Mouse (Mus musculus) lung, embryonic 15.5 days (tissue): ENCODE data around the gene Serpine2. TPM values are rescaled to one million over a fixed set of nuclear protein-coding genes. Genes with fewer than 3 reads are reported as not detected.

Source experiments
- ATAC-seq: fragments of 200-750 bp; cut with Nextera tagmentation; 2 replicates; pipeline ENCODE4 v1.8.0; 2017; ENCODE audit warnings: moderate number of reproducible peaks, borderline replicate concordance; ENCODE audit not compliant: low FRiP score, low TSS enrichment; ENCODE audit errors: extremely low read depth
- H3K27ac ChIP-seq: fragments of 300-500 bp; sonication (generic); 2 replicates; pipeline ENCODE4 v1.5.1; 2015; ENCODE audit warnings: moderate library complexity, mild to moderate bottlenecking, inconsistent platforms
- H3K27me3 ChIP-seq: fragments of 300-500 bp; sonication (generic); 2 replicates; pipeline ENCODE4 v1.6.1; 2015; ENCODE audit warnings: inconsistent platforms
- H3K36me3 ChIP-seq: fragments of 300-500 bp; sonication (generic); 2 replicates; pipeline ENCODE4 v1.6.1; 2015; ENCODE audit warnings: inconsistent platforms
- H3K4me1 ChIP-seq: fragments of 300-500 bp; sonication (generic); 2 replicates; pipeline ENCODE4 v1.6.1; 2015; ENCODE audit warnings: inconsistent platforms
- H3K4me2 ChIP-seq: fragments of 300-500 bp; sonication (generic); 2 replicates; pipeline ENCODE4 v1.6.1; 2015; ENCODE audit warnings: inconsistent platforms, mild to moderate bottlenecking, moderate library complexity
- H3K4me3 ChIP-seq: fragments of 300-500 bp; sonication (generic); 2 replicates; pipeline ENCODE4 v1.5.1; 2015; ENCODE audit warnings: mild to moderate bottlenecking, inconsistent platforms
- H3K9ac ChIP-seq: fragments of 300-500 bp; sonication (generic); 2 replicates; pipeline ENCODE4 v1.6.1; 2015; ENCODE audit warnings: inconsistent platforms
- H3K9me3 ChIP-seq: fragments of 300-500 bp; sonication (generic); 2 replicates; pipeline ENCODE4 v1.6.1; 2016; ENCODE audit warnings: inconsistent platforms
- WGBS: fragments of 180-500 bp; shearing (Covaris S2); methylation state at CpG from one replicate; pipeline ENCODE4 v1.1.7; 2015; 5-methylcytosine and 5-hydroxymethylcytosine counted together
- polyA plus RNA-seq: library from polyadenylated mRNA; unstranded; fragments of >200 nt; fragmentation: Nextera tagmentation; extraction: Ambion mirVana; gene quantifications from 2 replicates; pipeline ENCODE4 v1.2.1, GENCODE M21; 2015

Serpine2 gene
- polyA plus RNA-seq, 1 experiment from 2014 or later, result 357 TPM

DNA sequence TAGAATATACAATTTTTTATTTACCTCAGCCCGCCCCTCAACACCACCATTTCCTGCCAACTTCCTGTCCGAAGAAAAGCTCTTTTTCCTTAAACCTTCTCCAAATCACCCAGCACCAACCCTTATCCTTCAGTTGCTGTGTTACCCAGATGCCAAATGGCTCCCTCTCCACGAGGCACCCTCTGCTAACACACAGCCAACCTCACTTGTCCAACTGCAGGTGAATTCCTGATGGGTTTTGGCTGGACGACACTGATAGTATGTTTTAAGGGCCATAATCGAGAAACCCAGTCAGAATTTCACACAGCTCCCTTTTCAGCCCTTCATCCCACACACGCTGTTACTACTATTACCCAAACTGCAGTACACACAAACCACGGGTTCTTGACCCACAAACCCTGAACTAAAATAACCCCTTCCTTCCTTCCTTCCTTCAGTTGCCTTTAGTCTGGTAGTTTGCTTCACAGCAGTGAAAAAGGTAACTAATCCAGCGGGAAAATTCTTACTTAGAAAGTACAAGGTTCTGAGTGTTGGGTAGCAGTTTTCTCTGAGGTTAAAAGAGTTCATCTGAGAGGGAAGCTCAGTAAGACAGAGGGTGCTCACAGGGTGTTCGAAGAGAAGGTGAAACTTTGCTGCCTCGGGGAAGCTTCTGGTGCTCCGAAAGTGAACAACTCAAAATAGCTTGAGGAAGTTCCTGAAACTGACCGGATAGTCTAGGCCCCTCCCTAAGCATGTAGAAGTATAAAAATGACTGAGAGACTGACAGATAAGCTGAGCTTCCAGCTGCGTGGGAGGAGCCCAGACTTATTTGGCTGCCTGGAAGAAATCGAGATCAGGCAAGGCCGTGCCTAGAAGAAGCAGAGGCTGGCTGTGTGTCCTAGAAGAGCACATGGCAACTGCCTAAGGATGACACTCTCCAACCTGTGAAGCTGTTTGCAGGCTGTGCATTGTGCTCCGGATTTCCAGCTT is 98.4 kb downstream of the Serpine2 start:
- Histone ChIP-seq H3K27ac (no peak overlapping the region), H3K4me1 (peaks cover 20% of the 10 kb centered on the region), H3K9me3 (no peaks in the 10 kb centered on the region), H3K4me2 (peak overlapping the region; percentile 92), H3K36me3 (no peaks in the 10 kb centered on the region), H3K9ac (no peak overlapping the region), H3K4me3 (peak overlapping the region; percentile 92), H3K27me3 (no peaks in the 10 kb centered on the region)
- 44% methylated on average over 16 of the region's 16 CpGs for WGBS
- ATAC-seq, result no peak

DNA sequence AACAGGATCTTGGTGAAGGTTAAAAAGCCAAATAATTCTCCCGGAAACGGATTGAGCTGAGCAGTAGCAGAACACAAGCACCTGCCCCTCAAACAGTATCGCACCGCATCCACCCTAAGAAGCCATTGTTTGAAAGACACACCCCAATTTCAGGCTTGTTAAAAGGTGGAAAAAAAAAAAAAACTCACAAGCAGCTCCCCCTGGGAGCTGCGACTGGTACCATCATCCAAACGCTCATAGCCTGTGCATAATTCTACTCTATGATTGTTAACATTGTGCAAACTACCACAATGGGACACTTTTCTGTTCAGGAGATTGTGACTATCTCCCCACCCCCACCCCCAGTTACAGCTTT is 99.1 kb downstream of the Serpine2 start:
- Histone ChIP-seq H3K27ac (no peak overlapping the region), H3K4me1 (peaks cover 23% of the 10 kb centered on the region), H3K4me3 (peak overlapping the region; percentile 92), H3K36me3 (no peaks in the 10 kb centered on the region), H3K4me2 (peak overlapping the region; percentile 92), H3K27me3 (no peaks in the 10 kb centered on the region), H3K9ac (no peak overlapping the region), H3K9me3 (no peaks in the 10 kb centered on the region)
- ATAC-seq, result peak; percentile 17; the same call in 1 of the 2 replicates
- under 1% methylated on average over 6 of the region's 6 CpGs for WGBS

DNA sequence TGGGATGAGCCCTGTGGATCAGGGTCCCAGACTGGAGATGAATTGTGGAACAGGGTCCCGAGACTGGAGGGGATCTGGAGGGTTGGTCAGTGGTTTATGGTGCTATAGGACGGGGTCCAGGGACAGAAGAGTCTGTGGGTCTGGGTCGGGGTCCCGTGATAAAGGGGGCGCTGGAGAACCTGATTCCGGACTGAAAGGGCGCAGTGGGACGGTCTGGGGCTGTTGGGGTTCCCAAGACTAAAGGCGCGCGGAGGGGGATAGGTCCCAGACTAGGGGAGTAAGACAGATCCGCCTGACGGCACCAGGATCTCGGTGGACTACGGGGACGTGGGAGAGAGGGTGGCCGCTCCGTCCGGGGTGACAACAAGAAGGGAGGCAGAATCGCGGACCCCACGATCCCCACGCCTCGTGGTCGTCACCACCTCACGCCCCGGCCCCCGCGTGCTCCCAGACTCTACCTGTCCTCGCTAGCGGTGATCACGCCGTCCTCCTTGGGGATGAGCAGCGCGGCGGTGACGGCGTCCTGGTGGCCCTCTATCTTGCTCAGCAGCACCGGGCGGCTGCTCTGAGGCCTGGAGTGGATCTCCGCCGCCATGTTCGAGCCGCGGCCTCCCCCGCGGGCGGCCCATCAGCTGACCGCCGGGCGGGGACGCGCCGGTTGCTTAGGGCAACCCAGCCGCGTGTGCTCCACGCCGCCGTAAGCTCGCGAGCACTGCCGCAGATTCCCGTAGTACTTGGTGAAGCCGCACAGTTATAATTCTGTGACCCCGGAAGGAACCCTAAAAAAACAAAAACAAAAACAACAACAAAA is 99.7 kb downstream of the Serpine2 start:
- H3K4me2 ChIP-seq, result peak overlapping the region; percentile 92
- H3K4me3 ChIP-seq, result peak overlapping the region; percentile 92
- WGBS, result under 1% methylated on average over 65 of the region's 65 CpGs
- no peak overlapping the region for H3K27ac ChIP-seq
- peak; percentile 96 for ATAC-seq
- H3K9ac ChIP-seq, result peak overlapping the region; percentile 93
- no peaks in the 10 kb centered on the region for H3K9me3 ChIP-seq
- H3K36me3 ChIP-seq, result no peaks in the 10 kb centered on the region
- no peaks in the 10 kb centered on the region for H3K27me3 ChIP-seq
- peaks cover 24% of the 10 kb centered on the region for H3K4me1 ChIP-seq

DNA sequence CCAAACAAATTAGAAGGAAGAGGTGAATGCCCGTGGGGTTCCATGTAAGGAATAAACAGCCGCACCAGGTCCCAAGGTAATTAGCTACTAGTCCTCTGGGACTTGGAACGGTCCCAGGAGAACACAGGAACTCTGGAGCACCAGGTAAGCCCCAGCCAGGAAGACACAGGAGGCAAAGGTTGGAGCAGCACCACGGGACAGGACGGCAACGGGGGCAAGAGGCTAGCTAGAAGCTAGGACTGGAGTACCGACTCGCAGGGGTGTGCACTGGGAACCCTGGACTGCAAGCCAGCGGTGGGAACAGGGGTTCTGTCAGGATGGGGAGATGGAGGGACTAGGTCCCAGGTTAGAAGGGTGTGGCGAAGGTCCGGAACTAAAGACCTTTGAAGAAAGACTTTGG is 100.3 kb downstream of the Serpine2 start:
- H3K36me3 ChIP-seq, result no peaks in the 10 kb centered on the region
- H3K4me3 ChIP-seq, result peak overlapping the region; percentile 92
- peak overlapping the region; percentile 93 for H3K9ac ChIP-seq
- 7% methylated on average over 11 of the region's 11 CpGs for WGBS
- peak overlapping the region; percentile 92 for H3K4me2 ChIP-seq
- no peaks in the 10 kb centered on the region for H3K27me3 ChIP-seq
- peaks cover 24% of the 10 kb centered on the region for H3K4me1 ChIP-seq
- no peaks in the 10 kb centered on the region for H3K9me3 ChIP-seq
- H3K27ac ChIP-seq, result no peak overlapping the region
- ATAC-seq, result peak; percentile 11; the same call in 1 of the 2 replicates

DNA sequence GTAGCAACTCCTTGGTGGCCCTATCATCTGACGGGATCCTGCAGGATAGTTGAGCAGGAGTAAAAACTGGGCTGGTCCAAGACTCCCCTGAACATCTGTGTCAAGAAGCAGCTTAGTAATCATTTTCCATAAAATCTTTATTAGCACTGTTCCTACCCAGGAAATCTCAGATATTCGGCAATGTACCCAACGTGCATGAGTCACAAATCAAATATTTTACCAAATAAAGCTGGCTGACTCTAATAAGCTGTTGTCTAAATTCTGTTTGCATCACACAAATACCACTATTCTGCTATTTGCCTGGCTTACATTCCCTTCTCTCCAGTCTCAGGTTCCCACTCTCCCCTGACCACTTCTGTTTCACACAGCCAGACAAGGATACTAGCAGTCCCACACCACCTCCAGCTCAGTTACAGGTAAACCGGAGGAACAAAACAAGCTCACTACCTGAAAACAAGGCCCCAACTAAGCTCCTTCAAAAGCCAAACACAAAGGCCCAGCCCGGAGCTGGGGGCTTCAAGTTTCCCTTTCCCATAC is 101.5 kb downstream of the Serpine2 start:
- H3K4me3 ChIP-seq, result no peak overlapping the region
- H3K4me1 ChIP-seq, result peaks cover 24% of the 10 kb centered on the region
- peak overlapping the region; percentile 27; the same call in 1 of the 2 replicates for H3K4me2 ChIP-seq
- H3K9ac ChIP-seq, result no peak overlapping the region
- WGBS, result 60% methylated on average over 5 of the region's 5 CpGs
- H3K27ac ChIP-seq, result no peak overlapping the region
- no peaks in the 10 kb centered on the region for H3K9me3 ChIP-seq
- no peak for ATAC-seq
- H3K27me3 ChIP-seq, result no peaks in the 10 kb centered on the region
- H3K36me3 ChIP-seq, result no peaks in the 10 kb centered on the region

DNA sequence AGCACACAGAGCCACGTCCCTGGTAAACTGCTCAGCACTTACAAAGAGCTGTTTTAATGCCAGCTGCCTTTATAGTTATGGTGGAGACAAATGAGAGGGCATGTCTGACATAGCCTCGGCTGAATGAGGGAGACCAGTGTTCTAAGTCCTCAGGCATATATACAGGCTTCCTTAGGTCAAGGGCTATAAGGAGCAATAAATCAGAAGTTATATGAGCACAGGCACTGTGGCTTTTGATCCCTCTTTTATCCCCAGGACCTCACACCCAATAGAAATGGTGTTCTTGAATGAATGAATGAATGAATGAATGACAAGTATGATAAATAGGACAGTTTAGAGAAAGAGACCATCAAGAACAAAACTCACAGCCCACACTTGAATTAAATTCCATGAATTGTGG is 102.0 kb downstream of the Serpine2 start:
- Histone ChIP-seq H3K27me3 (no peaks in the 10 kb centered on the region), H3K9ac (no peak overlapping the region), H3K27ac (no peak overlapping the region), H3K9me3 (no peaks in the 10 kb centered on the region), H3K4me2 (no peak overlapping the region), H3K4me3 (no peak overlapping the region), H3K36me3 (no peaks in the 10 kb centered on the region), H3K4me1 (peaks cover 24% of the 10 kb centered on the region)
- no peak for ATAC-seq
- 40% methylated on average over 2 of the region's 2 CpGs for WGBS

DNA sequence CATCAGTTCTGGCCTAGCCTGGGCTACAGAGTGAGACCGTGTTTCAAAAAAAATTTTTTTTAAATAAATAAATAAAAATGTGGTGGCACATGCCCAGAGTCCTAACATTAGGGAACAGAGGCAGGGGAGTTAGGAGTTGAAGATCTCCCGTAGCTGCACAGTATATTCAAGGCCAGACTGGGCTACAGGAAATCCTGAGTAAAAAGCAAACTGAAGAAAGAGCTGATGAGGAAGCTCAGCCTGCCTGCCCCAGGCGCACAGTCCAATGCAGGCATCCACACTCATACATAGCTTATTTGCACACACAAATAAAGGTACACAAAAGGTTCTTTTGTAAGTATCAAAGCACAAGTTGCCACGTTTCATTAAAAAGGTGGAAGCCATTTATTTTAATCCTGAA is 103.4 kb downstream of the Serpine2 start:
- H3K27ac ChIP-seq, result peak overlapping the region; percentile 56; the same call in 1 of the 2 replicates
- no peak overlapping the region for H3K4me3 ChIP-seq
- H3K4me2 ChIP-seq, result no peak overlapping the region
- WGBS, result 56% methylated on average over 4 of the region's 4 CpGs
- no peaks in the 10 kb centered on the region for H3K27me3 ChIP-seq
- no peaks in the 10 kb centered on the region for H3K36me3 ChIP-seq
- no peak for ATAC-seq
- H3K9ac ChIP-seq, result no peak overlapping the region
- peaks cover 24% of the 10 kb centered on the region for H3K4me1 ChIP-seq
- H3K9me3 ChIP-seq, result no peaks in the 10 kb centered on the region

DNA sequence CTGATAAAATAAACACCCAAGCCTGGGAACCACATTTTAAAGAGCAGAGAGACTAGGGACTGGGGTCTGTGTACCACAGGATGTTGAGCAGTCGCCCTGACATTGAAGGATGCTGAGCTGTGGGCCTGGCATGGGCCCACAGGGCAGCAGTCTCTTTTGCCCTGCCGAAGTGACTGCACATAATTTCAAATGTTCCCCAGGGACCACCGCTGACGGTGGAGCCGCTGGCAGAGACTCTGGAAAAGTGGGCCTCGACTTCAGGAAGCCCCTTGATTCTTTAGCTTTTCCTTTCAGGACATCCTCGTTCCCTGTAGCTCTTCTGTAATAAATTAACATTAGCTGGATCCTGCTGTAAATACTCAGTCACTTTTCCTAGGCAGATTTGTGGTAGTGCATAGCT is 103.8 kb downstream of the Serpine2 start:
- Histone ChIP-seq H3K9me3 (no peaks in the 10 kb centered on the region), H3K36me3 (no peaks in the 10 kb centered on the region), H3K27me3 (no peaks in the 10 kb centered on the region), H3K9ac (no peak overlapping the region), H3K4me2 (no peak overlapping the region), H3K27ac (peak overlapping the region; percentile 56), H3K4me3 (no peak overlapping the region), H3K4me1 (peaks cover 25% of the 10 kb centered on the region)
- ATAC-seq, result no peak
- WGBS, result 44% methylated on average over 7 of the region's 7 CpGs

DNA sequence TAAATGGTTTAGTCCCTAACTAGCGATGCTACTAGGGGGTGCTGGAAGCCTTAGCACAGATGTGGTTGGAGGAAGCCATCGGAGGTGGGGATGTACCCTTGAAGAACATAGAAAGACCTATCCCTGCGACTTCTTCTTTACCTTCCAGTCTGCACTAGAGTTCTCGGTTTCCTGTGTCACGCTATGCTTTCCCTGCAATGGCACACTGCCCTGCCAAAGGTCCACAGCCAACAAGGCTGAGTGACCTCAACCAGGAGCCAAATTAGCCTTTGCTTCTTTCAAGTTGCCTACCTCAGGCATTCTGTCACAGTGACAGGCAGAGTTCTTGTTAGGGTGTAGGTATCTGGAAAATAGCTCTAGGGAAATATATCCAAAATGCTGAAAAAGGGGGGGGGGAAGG is 104.6 kb downstream of the Serpine2 start:
- no peaks in the 10 kb centered on the region for H3K27me3 ChIP-seq
- no peaks in the 10 kb centered on the region for H3K36me3 ChIP-seq
- H3K9ac ChIP-seq, result no peak overlapping the region
- no peak overlapping the region for H3K4me2 ChIP-seq
- peak overlapping the region; percentile 56 for H3K27ac ChIP-seq
- H3K9me3 ChIP-seq, result no peaks in the 10 kb centered on the region
- H3K4me3 ChIP-seq, result no peak overlapping the region
- H3K4me1 ChIP-seq, result peaks cover 26% of the 10 kb centered on the region
- no peak for ATAC-seq
- 82% methylated on average over 5 of the region's 5 CpGs for WGBS

DNA sequence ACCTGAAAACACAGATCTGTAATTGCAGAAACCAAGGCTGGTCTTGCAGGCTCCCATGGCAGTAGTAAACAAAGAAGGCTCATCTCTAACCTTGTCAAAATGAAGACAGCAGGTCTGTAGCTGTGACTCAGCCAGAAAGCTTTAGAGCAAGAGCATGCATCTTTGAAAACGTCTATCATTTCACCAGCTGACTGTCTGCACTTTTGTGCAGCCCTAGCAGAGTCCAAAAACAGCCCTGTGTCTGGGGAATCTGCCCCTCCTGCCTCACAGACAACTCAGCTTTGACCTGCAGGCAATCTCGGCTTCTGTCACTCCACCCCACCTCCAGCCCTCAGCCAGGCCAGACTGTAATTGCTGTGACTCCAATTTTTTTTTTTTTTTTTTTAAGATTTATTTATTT is 105.6 kb downstream of the Serpine2 start:
- no peak overlapping the region for H3K9ac ChIP-seq
- ATAC-seq, result no peak
- no peaks in the 10 kb centered on the region for H3K36me3 ChIP-seq
- no peak overlapping the region for H3K4me2 ChIP-seq
- 45% methylated on average over 2 of the region's 2 CpGs for WGBS
- no peaks in the 10 kb centered on the region for H3K9me3 ChIP-seq
- H3K27ac ChIP-seq, result no peak overlapping the region
- H3K4me1 ChIP-seq, result peaks cover 19% of the 10 kb centered on the region
- no peaks in the 10 kb centered on the region for H3K27me3 ChIP-seq
- H3K4me3 ChIP-seq, result no peak overlapping the region

DNA sequence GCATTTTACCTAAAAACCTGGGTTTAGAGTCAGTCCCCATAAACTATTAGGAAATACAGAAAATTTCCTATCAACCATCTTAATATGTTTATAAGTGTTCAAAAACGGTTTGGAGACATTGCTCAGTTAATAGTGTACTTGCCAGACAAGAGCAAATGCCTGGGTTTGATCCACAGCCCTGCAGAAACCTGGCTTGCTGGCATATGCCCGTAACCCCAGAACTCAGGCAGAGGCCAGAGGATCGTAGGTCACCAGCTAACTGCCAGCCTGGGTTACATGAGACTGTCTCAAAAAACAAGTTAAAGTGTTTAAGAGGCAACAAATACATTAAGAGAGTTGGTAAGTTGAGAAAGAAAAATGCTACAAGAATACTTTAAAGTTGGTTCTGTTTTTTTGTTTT is 106.0 kb downstream of the Serpine2 start:
- Histone ChIP-seq H3K27ac (no peak overlapping the region), H3K4me2 (no peak overlapping the region), H3K9me3 (no peaks in the 10 kb centered on the region), H3K27me3 (no peaks in the 10 kb centered on the region), H3K4me3 (no peak overlapping the region), H3K36me3 (no peaks in the 10 kb centered on the region), H3K9ac (no peak overlapping the region), H3K4me1 (peaks cover 18% of the 10 kb centered on the region)
- no peak for ATAC-seq
- 88% methylated on average over 3 of the region's 3 CpGs for WGBS
